Comparison of ENCODE assay signal across 23 mouse cellular contexts in genomic region chr1:163657766-163658534, GRCm38 (mm10).
DNase-seq lines count a peak whose midpoint lies in the region; ATAC-seq and TF ChIP-seq lines count a peak whose summit lies in the region.
"Had no signal": no experiment of that assay in that cellular context is flagged by ENCODE, and none has a peak within 500 bp of the region (broad histone marks: within the 10 kb centered on the region; RNA-seq: fewer than 3 reads in every experiment).

No protein-coding gene starts in this region.

- ATAC-seq in forebrain, embryonic 13.5 days = 0 out of 2 replicates have a peak, but pooled peaks have one; percentile 51
- ATAC-seq in forebrain, embryonic 11.5 days (replicated peaks; ENCODE audit: low FRiP score) = no peak
- peak; percentile 84 for ATAC-seq in limb, embryonic 14.5 days (ENCODE audit: low FRiP score, low read depth)
- ATAC-seq: hindbrain, postnatal 0 days; midbrain, embryonic 16.5 days had no signal

- H3K4me3 ChIP-seq in forebrain, embryonic 13.5 days = no peak overlapping the region
- no peak overlapping the region for H3K4me3 ChIP-seq in forebrain, embryonic 11.5 days (ENCODE audit: low read depth, low read length)
- no peak overlapping the region for H3K4me3 ChIP-seq in embryonic fibroblast, embryonic 13.5 days (ENCODE audit: insufficient read depth, low read length)
- H3K4me3 ChIP-seq in limb, embryonic 14.5 days (replicated peaks; ENCODE audit: low read length) = no peak overlapping the region
- H3K4me3 ChIP-seq: erythroblast, embryonic 14.5 days; hindbrain, embryonic 10.5 days; liver, embryonic 13.5 days; lung, embryonic 15.5 days had no signal

- no peak overlapping the region for H3K4me2 ChIP-seq in forebrain, embryonic 13.5 days
- H3K4me2 ChIP-seq in forebrain, embryonic 11.5 days (ENCODE audit: low read depth, low read length, severe bottlenecking) = no peak overlapping the region
- H3K4me2 ChIP-seq in limb, embryonic 14.5 days (replicated peaks; ENCODE audit: low read depth, low read length, severe bottlenecking) = 0 out of 2 replicates have a peak overlapping the region, but pooled peaks have one; percentile 9
- H3K4me2 ChIP-seq: liver, embryonic 13.5 days; lung, embryonic 15.5 days had no signal

- no peak overlapping the region for H3K27ac ChIP-seq in forebrain, embryonic 13.5 days
- H3K27ac ChIP-seq in forebrain, embryonic 11.5 days (ENCODE audit: low read depth, low read length) = no peak overlapping the region
- 0 out of 2 replicates have a peak overlapping the region, but pooled peaks have one; percentile 36 for H3K27ac ChIP-seq in embryonic fibroblast, embryonic 13.5 days (ENCODE audit: insufficient read depth, low read length)
- H3K27ac ChIP-seq in limb, embryonic 14.5 days (replicated peaks; ENCODE audit: low read depth, low read length) = no peak overlapping the region
- H3K27ac ChIP-seq: hindbrain, embryonic 10.5 days; hindbrain, postnatal 0 days; liver, embryonic 13.5 days; lung, embryonic 15.5 days had no signal

- H3K4me1 ChIP-seq in forebrain, embryonic 13.5 days = no peaks in the 10 kb centered on the region
- H3K4me1 ChIP-seq in forebrain, embryonic 11.5 days (replicated peaks; ENCODE audit: control insufficient read depth, insufficient read depth, low read length) = no peaks in the 10 kb centered on the region
- peaks cover 13% of the 10 kb centered on the region for H3K4me1 ChIP-seq in embryonic fibroblast, embryonic 13.5 days (ENCODE audit: control insufficient read depth, insufficient read depth, low read length)
- H3K4me1 ChIP-seq in limb, embryonic 14.5 days (ENCODE audit: control insufficient read depth, insufficient read depth, low read length) = peaks cover 11% of the 10 kb centered on the region; the same call in 1 of the 2 replicates
- H3K4me1 ChIP-seq: hindbrain, embryonic 10.5 days; liver, embryonic 13.5 days; lung, embryonic 15.5 days had no signal

- no peak for TF ChIP-seq CTCF in embryonic fibroblast, embryonic 13.5 days (IDR thresholded peaks at IDR 0.05; ENCODE audit: borderline replicate concordance, insufficient read depth, low read length)

- 74% methylated on average over 7 of the region's 7 CpGs for WGBS in forebrain, embryonic 13.5 days
- WGBS in forebrain, embryonic 11.5 days = 79% methylated on average over 7 of the region's 7 CpGs
- 12% methylated on average over 7 of the region's 7 CpGs for WGBS in limb, embryonic 14.5 days

- H3K27me3 ChIP-seq in forebrain, embryonic 13.5 days = no peaks in the 10 kb centered on the region
- H3K27me3 ChIP-seq in forebrain, embryonic 11.5 days (ENCODE audit: control insufficient read depth, insufficient read depth, low read length) = no peaks in the 10 kb centered on the region
- H3K27me3 ChIP-seq in limb, embryonic 14.5 days (ENCODE audit: control insufficient read depth, insufficient read depth, low read length) = no peaks in the 10 kb centered on the region
- H3K27me3 ChIP-seq: CH12.LX; liver, embryonic 13.5 days; lung, embryonic 15.5 days had no signal

- no peak for DNase-seq in forebrain, embryonic 11.5 days (ENCODE audit: low spot score)
- peak; percentile 75 for DNase-seq in NIH3T3 (ENCODE audit: low read depth)
- DNase-seq in limb, embryonic 14.5 days (ENCODE audit: low spot score) = peak; percentile 72
- no peak for DNase-seq in retina, embryonic 14.5 days (ENCODE audit: low spot score)
- DNase-seq in spleen, adult 12 weeks (ENCODE audit: low spot score) = no peak
- DNase-seq in left cerebral cortex, adult 8-10 months (ENCODE audit: low spot score in 2 of 2) = no peak
- DNase-seq: cerebellum, postnatal 10 days; gastrocnemius, postnatal 25 days; kidney, adult 11 months; layer of hippocampus, postnatal 36 days; liver, embryonic 13.5 days; lung, postnatal 4 days; right cerebral cortex, adult 18-20 months; spleen, adult 18-20 months; thymus, postnatal 36 days had no signal

- H3K9me3 ChIP-seq in forebrain, embryonic 13.5 days (replicated peaks) = no peaks in the 10 kb centered on the region
- no peaks in the 10 kb centered on the region for H3K9me3 ChIP-seq in forebrain, embryonic 11.5 days (ENCODE audit: control insufficient read depth, low read length)
- H3K9me3 ChIP-seq in limb, embryonic 14.5 days (ENCODE audit: control insufficient read depth, low read length) = no peaks in the 10 kb centered on the region
- H3K9me3 ChIP-seq: hindbrain, embryonic 10.5 days; liver, embryonic 13.5 days; lung, embryonic 15.5 days had no signal

- TF ChIP-seq POLR2A in embryonic fibroblast, embryonic 13.5 days (IDR thresholded peaks at IDR 0.05; ENCODE audit: low read depth, low read length) = no peak
- no peak for TF ChIP-seq POLR2A in limb, embryonic 14.5 days (IDR thresholded peaks at IDR 0.05; ENCODE audit: borderline replicate concordance, extremely low read depth, insufficient read depth, insufficient read length)

- no peak overlapping the region for H3K9ac ChIP-seq in forebrain, embryonic 13.5 days
- H3K9ac ChIP-seq in forebrain, embryonic 11.5 days (ENCODE audit: low read length) = no peak overlapping the region
- H3K9ac ChIP-seq in limb, embryonic 14.5 days (ENCODE audit: low read depth, low read length, severe bottlenecking) = no peak overlapping the region
- H3K9ac ChIP-seq: liver, embryonic 13.5 days; lung, embryonic 15.5 days had no signal

- no peaks in the 10 kb centered on the region for H3K36me3 ChIP-seq in forebrain, embryonic 13.5 days (ENCODE audit: poor library complexity, severe bottlenecking)
- no peaks in the 10 kb centered on the region for H3K36me3 ChIP-seq in forebrain, embryonic 11.5 days (ENCODE audit: control insufficient read depth, insufficient read depth, low read length)
- H3K36me3 ChIP-seq in limb, embryonic 14.5 days (ENCODE audit: control insufficient read depth, insufficient read depth, low read length) = no peaks in the 10 kb centered on the region
- H3K36me3 ChIP-seq: hindbrain, embryonic 10.5 days; liver, embryonic 13.5 days; lung, embryonic 15.5 days had no signal

Comparison
In these comparisons a context has a peak if more than half of its experiments do, and no peak if none do; other contexts are left out.
1. DNase-seq: peak in NIH3T3 (single experiment) and limb, embryonic 14.5 days (single experiment); none in forebrain, embryonic 11.5 days (single experiment), retina, embryonic 14.5 days (single experiment), spleen, adult 12 weeks (single experiment) and left cerebral cortex, adult 8-10 months (0 of 2).